Mouse (Mus musculus) forebrain, embryonic 11.5 days (tissue): ENCODE measurements around the gene Gm49366. TPM values are rescaled to one million over a fixed set of nuclear protein-coding genes. Genes with fewer than 3 reads are reported as not detected.
"Not testable (repeated sequence)": the region's sequence is repeated elsewhere in the genome, so short reads cannot be mapped to it uniquely, and the experiment has no call there.

ENCODE experiments used
- ATAC-seq: fragments of 200-750 bp; cut with Nextera tagmentation; replicated peaks from 2 replicates; pipeline ENCODE4 v1.8.0; 2017; ENCODE audit warnings: moderate TSS enrichment; ENCODE audit not compliant: low FRiP score
- DNase-seq: peaks from one replicate; pipeline ENCODE4 v3.0.0-alpha.2; 2017; ENCODE audit warnings: low spot score
- H3K27ac ChIP-seq: fragments of 300-500 bp; sonication (generic); 2 replicates; pipeline ENCODE4 v1.5.1; 2014; ENCODE audit warnings: low read depth, low read length
- H3K27me3 ChIP-seq: fragments of 300-500 bp; sonication (generic); 2 replicates; pipeline ENCODE4 v1.6.1; 2014; ENCODE audit warnings: mild to moderate bottlenecking, low read length, mixed read lengths; ENCODE audit not compliant: control insufficient read depth, insufficient read depth
- H3K36me3 ChIP-seq: fragments of 300-500 bp; sonication (generic); 2 replicates; pipeline ENCODE4 v1.6.1; 2014; ENCODE audit warnings: mild to moderate bottlenecking, low read length, moderate library complexity, mixed read lengths; ENCODE audit not compliant: control insufficient read depth, insufficient read depth
- H3K4me1 ChIP-seq: fragments of 300-500 bp; sonication (generic); replicated peaks from 2 replicates; pipeline ENCODE4 v1.6.1; 2014; ENCODE audit warnings: low read length, mixed read lengths; ENCODE audit not compliant: control insufficient read depth, insufficient read depth
- H3K4me2 ChIP-seq: fragments of 300-500 bp; sonication (generic); 2 replicates; pipeline ENCODE4 v1.6.1; 2014; ENCODE audit warnings: low read depth, mild to moderate bottlenecking, low read length, moderate library complexity, mixed read lengths; ENCODE audit not compliant: severe bottlenecking
- H3K4me3 ChIP-seq: fragments of 300-500 bp; sonication (generic); 2 replicates; pipeline ENCODE4 v1.5.1; 2014; ENCODE audit warnings: low read depth, low read length
- H3K9ac ChIP-seq: fragments of 300-500 bp; sonication (generic); 2 replicates; pipeline ENCODE4 v1.6.1; 2014; ENCODE audit warnings: low read length
- H3K9me3 ChIP-seq: fragments of 300-500 bp; sonication (generic); 2 replicates; pipeline ENCODE4 v1.6.1; 2016; ENCODE audit warnings: low read length, mixed read lengths; ENCODE audit not compliant: control insufficient read depth
- WGBS: fragments of 180-500 bp; shearing (Covaris S2); extraction: QIAGEN DNeasy Blood & Tissue Kit; methylation state at CpG from one replicate; pipeline ENCODE4 v1.1.7; 2014; 5-methylcytosine and 5-hydroxymethylcytosine counted together
- polyA plus RNA-seq: library from polyadenylated mRNA; unstranded; fragments of >200 nt; fragmentation: Nextera tagmentation; extraction: Ambion mirVana; gene quantifications from 2 replicates; pipeline ENCODE4 v1.2.1, GENCODE M21; 2014

Gm49366 gene
- polyA plus RNA-seq, 1 experiment from 2014 or later = not detected

DNA sequence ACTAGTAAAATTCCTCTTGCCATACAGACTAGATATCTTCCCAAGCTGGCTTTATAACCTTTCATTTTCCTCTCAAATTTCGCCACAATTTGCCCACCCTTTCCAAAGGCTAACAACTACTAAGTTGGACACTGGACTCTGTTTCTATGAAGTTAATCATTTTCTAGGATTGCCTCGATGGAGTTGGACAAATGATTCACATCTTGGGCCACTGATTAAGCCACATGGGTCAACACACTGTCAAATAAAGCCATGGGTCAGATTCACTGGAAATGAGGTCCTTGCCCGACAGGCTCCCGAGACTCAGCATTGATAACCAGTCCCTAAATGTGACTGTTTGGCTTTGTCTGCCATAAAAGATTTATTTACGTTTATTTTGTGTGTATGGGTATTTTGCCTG lies 3.5 kb downstream of the Gm49366 start:
- Histone ChIP-seq H3K4me2 (no peak overlapping the region), H3K9ac (no peak overlapping the region), H3K36me3 (no peaks in the 10 kb centered on the region), H3K4me1 (no peaks in the 10 kb centered on the region), H3K27me3 (no peaks in the 10 kb centered on the region), H3K9me3 (no peaks in the 10 kb centered on the region), H3K27ac (no peak overlapping the region), H3K4me3 (no peak overlapping the region)
- WGBS = 89% methylated on average over 5 of the region's 5 CpGs
- ATAC-seq (no peak), DNase-seq (no peak)

DNA sequence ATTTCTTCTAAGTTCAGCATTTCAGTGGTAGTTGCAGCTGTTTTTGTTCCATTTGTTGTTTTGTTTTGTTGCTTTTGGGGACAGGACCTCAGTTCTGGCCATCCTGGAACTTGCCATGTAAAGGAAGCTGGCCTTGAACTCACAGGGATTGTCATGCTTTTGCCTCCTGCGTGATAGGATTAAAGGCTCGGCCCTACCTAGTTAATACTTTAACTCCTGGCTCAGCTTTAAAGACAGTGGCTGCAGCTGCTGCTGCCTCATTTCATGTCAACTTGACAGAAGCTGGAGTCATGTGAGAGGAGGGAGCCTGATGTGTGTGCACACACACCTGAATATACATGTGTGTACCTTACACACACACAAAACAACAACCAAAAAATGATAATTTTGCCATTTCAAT lies 5.3 kb downstream of the Gm49366 start:
- ATAC-seq = no peak

DNA sequence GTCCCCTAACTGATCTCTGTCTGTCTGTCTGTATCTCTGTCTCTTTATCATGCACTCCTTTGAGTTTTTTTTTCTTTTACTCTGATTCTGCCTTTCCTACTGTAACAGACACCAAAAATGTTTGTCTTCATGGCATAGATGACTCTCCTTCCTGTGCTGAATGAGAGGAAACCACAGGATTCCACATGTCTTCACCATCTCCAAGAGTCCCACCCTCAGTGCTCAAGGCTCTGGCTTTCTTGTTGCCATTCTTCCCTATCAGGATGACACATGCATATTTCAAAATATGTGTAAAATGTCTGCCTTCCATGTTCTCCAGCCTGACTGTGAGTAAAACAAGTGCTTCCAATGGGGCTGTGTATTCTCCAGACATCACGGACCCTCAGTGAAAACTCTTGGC lies 8.2 kb downstream of the Gm49366 start:
- H3K27ac ChIP-seq = no peak overlapping the region
- WGBS = 93% methylated on average over 1 of the region's 1 CpGs
- no peak overlapping the region for H3K9ac ChIP-seq
- H3K9me3 ChIP-seq = peaks cover 2% of the 10 kb centered on the region; the same call in 1 of the 2 replicates
- H3K4me2 ChIP-seq = no peak overlapping the region
- DNase-seq = no peak
- H3K4me1 ChIP-seq = no peaks in the 10 kb centered on the region
- ATAC-seq = no peak
- H3K27me3 ChIP-seq = no peaks in the 10 kb centered on the region
- H3K36me3 ChIP-seq = no peaks in the 10 kb centered on the region
- H3K4me3 ChIP-seq = no peak overlapping the region

More for the DNA sequence above, 5.3 kb downstream of the Gm49366 start:
- Histone ChIP-seq H3K36me3 (no peaks in the 10 kb centered on the region), H3K9ac (no peak overlapping the region), H3K4me1 (no peaks in the 10 kb centered on the region), H3K27ac (no peak overlapping the region), H3K9me3 (peaks cover 2% of the 10 kb centered on the region; the same call in 1 of the 2 replicates), H3K4me3 (no peak overlapping the region), H3K4me2 (no peak overlapping the region), H3K27me3 (no peaks in the 10 kb centered on the region)
- no peak for DNase-seq
- 63% methylated on average over 2 of the region's 2 CpGs for WGBS

DNA sequence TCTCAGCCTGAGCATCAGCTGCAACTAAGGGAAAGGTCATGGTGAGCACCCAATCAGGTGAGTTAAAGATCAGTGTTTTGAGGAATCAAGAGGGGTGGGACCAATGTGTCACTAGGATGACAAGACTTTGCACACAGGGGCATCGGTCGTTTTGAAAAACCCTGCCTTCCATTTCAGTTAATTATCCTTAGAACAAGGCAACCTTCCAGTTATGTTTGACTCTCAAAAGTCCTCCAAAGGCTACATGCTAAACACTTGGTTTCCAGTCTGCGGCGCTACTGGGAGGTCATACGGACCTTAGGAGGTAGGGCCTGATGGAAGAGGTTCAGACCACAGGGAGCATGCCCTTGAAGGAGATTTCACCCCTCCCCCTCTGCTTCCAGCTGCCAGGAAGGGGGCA lies 12.0 kb downstream of the Gm49366 start:
- not testable (repeated sequence) for H3K4me1 ChIP-seq, H3K9me3 ChIP-seq, H3K9ac ChIP-seq, H3K36me3 ChIP-seq, ATAC-seq, DNase-seq, H3K4me3 ChIP-seq, H3K4me2 ChIP-seq, H3K27ac ChIP-seq
- peaks cover 15% of the 10 kb centered on the region for H3K27me3 ChIP-seq
- WGBS = 89% methylated on average over 5 of the region's 5 CpGs

DNA sequence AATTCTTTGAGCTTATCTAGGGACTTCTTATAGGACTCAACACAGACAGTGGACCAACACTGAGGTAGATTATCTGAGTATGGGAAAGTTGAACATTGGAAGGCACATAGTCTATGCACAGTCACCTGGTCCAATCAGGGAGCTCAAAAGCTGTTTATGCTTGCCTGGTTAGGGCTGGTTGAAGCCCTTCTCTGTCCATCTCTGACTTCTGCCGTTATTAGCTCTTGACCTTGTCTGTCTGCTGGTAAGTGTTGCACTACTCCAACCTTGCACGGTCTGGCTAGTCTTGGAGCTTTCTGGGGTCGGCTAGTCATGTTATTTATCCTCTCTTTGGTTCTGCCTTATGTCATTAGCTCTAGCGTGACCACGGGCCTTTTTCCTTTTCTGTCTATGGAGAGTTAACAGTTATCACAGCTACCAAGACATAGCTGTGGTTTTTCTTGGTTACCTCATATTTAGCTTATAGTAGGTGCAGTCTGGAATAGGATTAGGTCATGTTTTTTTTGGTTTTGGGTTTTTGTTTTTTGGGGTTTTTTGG lies 13.3 kb downstream of the Gm49366 start, which contains the start of gene Acot3:
Acot3 (plus strand) TSS at position 208 of the 538 bp plus-strand sequence.
- Histone ChIP-seq H3K9me3 (peaks cover 2% of the 10 kb centered on the region; the same call in 1 of the 2 replicates), H3K36me3 (no peaks in the 10 kb centered on the region), H3K9ac (no peak within 1 kb of the TSS), H3K4me1 (peaks cover 2% of the 10 kb centered on the region; the same call in 1 of the 2 replicates), H3K4me2 (no peak within 1 kb of the TSS), H3K27ac (no peak within 1 kb of the TSS), H3K4me3 (no peak within 1 kb of the TSS), H3K27me3 (peaks cover 15% of the 10 kb centered on the region)
- 93% methylated on average over 5 of the region's 5 CpGs for WGBS
- DNase-seq (no peak), ATAC-seq (no peak)

DNA sequence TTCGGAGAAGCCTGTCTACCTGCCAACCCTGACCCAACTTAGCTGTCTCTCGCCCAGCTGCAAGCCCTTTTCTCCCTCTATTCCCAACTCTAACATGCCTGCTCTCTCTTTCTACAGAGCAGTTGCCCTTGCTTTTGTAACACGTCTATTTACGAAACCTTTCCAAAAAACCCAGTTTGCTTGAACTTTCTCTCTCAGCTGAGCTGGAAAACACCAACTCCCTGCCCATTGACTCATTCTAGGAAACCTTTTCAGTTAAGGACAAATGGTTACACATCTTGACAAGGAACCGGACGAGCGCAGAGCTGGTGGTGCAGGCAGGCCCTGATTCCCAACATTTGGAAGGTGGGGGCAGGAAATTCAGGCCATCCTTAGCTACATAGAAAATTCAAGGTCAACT lies 13.9 kb downstream of the Gm49366 start:
- H3K4me3 ChIP-seq = no peak overlapping the region
- H3K9ac ChIP-seq = no peak overlapping the region
- H3K27ac ChIP-seq = no peak overlapping the region
- DNase-seq = no peak
- peaks cover 2% of the 10 kb centered on the region; the same call in 1 of the 2 replicates for H3K4me1 ChIP-seq
- H3K36me3 ChIP-seq = no peaks in the 10 kb centered on the region
- peaks cover 15% of the 10 kb centered on the region for H3K27me3 ChIP-seq
- peaks cover under 1% of the 10 kb centered on the region; the same call in 1 of the 2 replicates for H3K9me3 ChIP-seq
- ATAC-seq = no peak
- 89% methylated on average over 7 of the region's 7 CpGs for WGBS
- no peak overlapping the region for H3K4me2 ChIP-seq

DNA sequence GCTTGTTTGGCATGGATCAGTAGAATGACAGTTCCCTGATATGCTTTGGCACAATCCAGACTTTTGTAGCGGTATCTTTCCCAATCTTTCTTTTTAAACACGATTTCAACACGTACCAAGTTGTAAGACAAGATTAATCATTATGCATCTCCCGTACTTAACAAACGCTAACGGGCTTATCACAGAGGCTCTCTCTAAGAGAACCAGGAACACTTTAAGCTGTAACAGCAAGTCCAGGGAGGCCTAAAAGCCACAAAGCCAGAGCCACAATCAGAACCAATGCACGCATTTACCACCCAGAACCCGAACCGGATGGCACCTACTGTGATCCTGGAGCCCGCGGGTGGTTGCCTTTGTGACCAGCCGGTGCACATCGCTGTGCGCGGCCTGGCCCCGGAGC lies 14.4 kb downstream of the Gm49366 start:
- peaks cover 15% of the 10 kb centered on the region for H3K27me3 ChIP-seq
- ATAC-seq = no peak
- H3K36me3 ChIP-seq = no peaks in the 10 kb centered on the region
- H3K9ac ChIP-seq = peak overlapping the region; percentile 35
- peak overlapping the region; percentile 34 for H3K4me3 ChIP-seq
- no peaks in the 10 kb centered on the region; the same call in 1 of the 2 replicates for H3K9me3 ChIP-seq
- H3K4me2 ChIP-seq = peak overlapping the region; percentile 60
- WGBS = 12% methylated on average over 16 of the region's 16 CpGs
- H3K4me1 ChIP-seq = peaks cover 2% of the 10 kb centered on the region; the same call in 1 of the 2 replicates
- no peak overlapping the region for H3K27ac ChIP-seq
- DNase-seq = no peak

DNA sequence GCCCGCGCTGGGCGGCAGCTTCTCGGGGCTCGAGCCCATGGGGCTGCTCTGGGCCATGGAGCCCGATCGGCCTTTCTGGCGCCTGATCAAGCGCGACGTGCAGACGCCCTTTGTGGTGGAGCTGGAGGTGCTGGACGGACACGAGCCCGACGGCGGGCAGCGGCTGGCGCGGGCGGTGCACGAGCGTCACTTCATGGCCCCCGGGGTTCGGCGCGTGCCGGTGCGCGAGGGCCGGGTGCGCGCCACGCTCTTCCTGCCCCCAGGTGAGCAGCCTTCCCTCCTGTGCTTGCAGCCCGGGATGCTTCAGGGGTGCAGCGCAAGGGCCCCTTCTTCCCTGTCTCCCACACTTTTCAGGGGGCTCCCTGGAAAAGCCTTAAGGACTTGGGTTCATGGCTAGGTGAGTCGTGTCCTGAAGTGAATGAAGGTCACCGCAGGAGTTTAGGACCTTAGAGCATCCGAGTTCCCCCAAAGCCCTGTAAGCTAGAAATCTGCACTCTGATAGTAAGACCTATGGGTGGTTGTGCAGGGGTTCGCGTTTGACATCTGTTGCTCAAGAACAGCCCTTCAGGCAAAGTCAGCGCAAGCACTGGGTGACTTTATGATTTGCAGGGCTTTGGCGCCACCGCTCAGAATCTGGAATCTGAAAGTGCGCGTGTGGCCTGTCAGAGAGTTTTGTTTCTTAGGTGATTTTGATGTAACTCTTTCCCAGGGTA lies 15.1 kb downstream of the Gm49366 start:
- peaks cover 2% of the 10 kb centered on the region; the same call in 1 of the 2 replicates for H3K4me1 ChIP-seq
- WGBS = 4% methylated on average over 36 of the region's 46 CpGs
- no peaks in the 10 kb centered on the region for H3K9me3 ChIP-seq
- DNase-seq = peak; percentile 60
- peak overlapping the region; percentile 35 for H3K9ac ChIP-seq
- H3K4me2 ChIP-seq = peak overlapping the region; percentile 60
- no peaks in the 10 kb centered on the region for H3K36me3 ChIP-seq
- ATAC-seq = no peak
- H3K27me3 ChIP-seq = peaks cover 15% of the 10 kb centered on the region
- peak overlapping the region; percentile 34 for H3K4me3 ChIP-seq
- no peak overlapping the region for H3K27ac ChIP-seq
